ENCODE assay signal across 8 mouse cellular contexts in the genomic region with DNA sequence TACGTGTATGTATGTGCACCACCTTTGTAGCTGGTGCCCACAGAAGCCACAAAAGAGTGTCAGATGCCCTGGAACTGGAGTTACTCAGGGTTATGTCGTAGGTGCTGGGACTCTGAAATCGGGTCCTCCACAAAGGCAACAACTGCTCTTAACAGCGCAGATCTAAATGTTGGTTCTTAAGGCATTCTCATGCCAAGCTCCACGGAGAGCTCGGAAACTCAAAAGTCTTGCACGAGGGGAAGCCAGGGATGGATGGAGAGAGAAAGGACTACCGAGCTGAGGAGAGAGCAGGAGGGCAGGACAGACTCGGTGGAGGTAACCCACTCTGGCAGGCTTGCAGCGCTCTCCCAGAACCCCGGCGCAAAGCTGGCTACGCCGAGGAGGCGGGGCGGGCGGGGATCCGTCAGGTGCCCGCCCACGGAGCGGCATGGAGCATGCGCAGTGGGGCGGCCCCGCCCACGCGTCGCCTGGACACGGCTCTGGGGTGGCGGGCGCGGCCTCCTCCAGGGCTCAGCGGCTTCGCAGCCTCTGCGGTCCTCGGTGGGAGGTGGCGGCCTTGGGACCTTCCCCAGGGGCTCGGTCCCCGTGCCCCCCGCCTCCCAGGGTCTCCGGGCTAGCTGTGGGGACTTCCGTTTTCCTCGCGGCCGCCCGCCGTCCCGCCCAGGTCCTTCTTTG. TPM values are rescaled to one million over a fixed set of nuclear protein-coding genes. Genes with fewer than 3 reads are reported as not detected.
DNase-seq lines count a peak whose midpoint lies in the region; ATAC-seq and TF ChIP-seq lines count a peak whose summit lies in the region.

A gene (plus strand): TSS at position 516 of the 675 bp plus-strand sequence.

- no peaks in the 10 kb centered on the region for H3K27me3 ChIP-seq in ES-Bruce4 (ENCODE audit: control insufficient read depth, insufficient read depth, low read length, poor library complexity, severe bottlenecking)
- H3K27me3 ChIP-seq in forebrain, embryonic 14.5 days (replicated peaks; ENCODE audit: control insufficient read depth, insufficient read depth, low read length), result no peaks in the 10 kb centered on the region

- peak; percentile 97 for DNase-seq in forebrain, embryonic 14.5 days (ENCODE audit: low spot score)
- peak; percentile 79 for DNase-seq in heart, postnatal 25 days (ENCODE audit: low spot score)
- peak; percentile 87 to 95 for DNase-seq in layer of hippocampus, adult 18-20 months (ENCODE audit: low spot score in 2 of 2)
- DNase-seq in lung, adult 2 months, result peak; percentile 93
- DNase-seq in thymus, adult 18-20 months, result peak; percentile 83 to 87

- no peaks in the 10 kb centered on the region for H3K9me3 ChIP-seq in ES-Bruce4 (replicated peaks; ENCODE audit: control insufficient read depth, insufficient read depth, low read length, poor library complexity, severe bottlenecking)
- H3K9me3 ChIP-seq in forebrain, embryonic 14.5 days (replicated peaks; ENCODE audit: control insufficient read depth, low read length), result no peaks in the 10 kb centered on the region

- peak within 1 kb of the TSS; percentile 52 for H3K4me2 ChIP-seq in forebrain, embryonic 14.5 days (ENCODE audit: low read length)

- intact Hi-C loops in heart, postnatal 25 days (cut with DNase I), result no loop called here

- no peak within 1 kb of the TSS; the same call in 1 of the 2 replicates for H3K27ac ChIP-seq in ES-Bruce4 (ENCODE audit: insufficient read depth, low read length)
- H3K27ac ChIP-seq in forebrain, embryonic 14.5 days (ENCODE audit: low read depth, low read length), result peak within 1 kb of the TSS; percentile 76

- TF ChIP-seq EP300 in ES-Bruce4 (IDR thresholded peaks at IDR 0.05; ENCODE audit: insufficient read depth, low read depth, low read length), result no peak

- under 1% methylated on average over 46 of the region's 47 CpGs for WGBS in forebrain, embryonic 14.5 days
- under 1% methylated on average over 47 of the region's 47 CpGs for WGBS in lung, adult 2 months

- peak within 1 kb of the TSS; percentile 83 for H3K9ac ChIP-seq in ES-Bruce4 (ENCODE audit: low read depth, poor library complexity, severe bottlenecking)
- peak within 1 kb of the TSS; percentile 98 for H3K9ac ChIP-seq in forebrain, embryonic 14.5 days (ENCODE audit: low read length)

- peak; percentile 96 for TF ChIP-seq POLR2A in ES-Bruce4 (IDR thresholded peaks at IDR 0.05; ENCODE audit: insufficient read depth, low read length)
- TF ChIP-seq POLR2A in lung, adult 2 months (IDR thresholded peaks at IDR 0.05; ENCODE audit: borderline replicate concordance, extremely low read depth, low read depth, low read length), result peak; percentile 66; the same call in 1 of the 2 replicates

- no peaks in the 10 kb centered on the region for H3K36me3 ChIP-seq in ES-Bruce4 (ENCODE audit: control insufficient read depth, insufficient read depth, low read length, poor library complexity, severe bottlenecking)
- H3K36me3 ChIP-seq in forebrain, embryonic 14.5 days (ENCODE audit: control insufficient read depth, insufficient read depth, low read length), result peaks cover 17% of the 10 kb centered on the region

- TF ChIP-seq CTCF in ES-Bruce4 (IDR thresholded peaks at IDR 0.05; ENCODE audit: low read depth, low read length), result no peak
- TF ChIP-seq CTCF in lung, adult 2 months (IDR thresholded peaks at IDR 0.05; ENCODE audit: insufficient read depth, low read length), result no peak

- no peaks in the 10 kb centered on the region for H3K4me1 ChIP-seq in ES-Bruce4 (ENCODE audit: control insufficient read depth, insufficient read depth, low read length)
- peaks cover 5% of the 10 kb centered on the region; the same call in 1 of the 2 replicates for H3K4me1 ChIP-seq in forebrain, embryonic 14.5 days (ENCODE audit: control insufficient read depth, insufficient read depth, low read length)
- 0 out of 2 replicates have a peak, but pooled peaks cover 2% of the 10 kb centered on the region for H3K4me1 ChIP-seq in lung, adult 2 months (ENCODE audit: control insufficient read depth, insufficient read depth, low read length)

- H3K4me3 ChIP-seq in ES-Bruce4 (ENCODE audit: low read depth, low read length), result peak within 1 kb of the TSS; percentile 93
- peak within 1 kb of the TSS; percentile 88 for H3K4me3 ChIP-seq in forebrain, embryonic 14.5 days (ENCODE audit: low read depth, low read length)
- peak within 1 kb of the TSS; percentile 86 for H3K4me3 ChIP-seq in lung, adult 2 months (replicated peaks; ENCODE audit: extremely low read depth, low read depth, low read length)

- ATAC-seq in cerebellum, adult (ENCODE audit: insufficient number of reproducible peaks, low FRiP score, low TSS enrichment), result peak; percentile 97
- peak; percentile 99 for ATAC-seq in forebrain, embryonic 14.5 days
- ATAC-seq in neutrophil, adult 5-6 weeks (ENCODE audit: extremely low read depth, insufficient number of reproducible peaks, low FRiP score, poor library complexity, severe bottlenecking), result peak; percentile 86

RNA-seq across cellular contexts. Expression of the gene that starts here (rescaled TPM):
- 25.9 and 30.7 TPM in 2 replicates for polyA plus RNA-seq in ES-Bruce4 (2011; ENCODE audit: insufficient read depth, insufficient read length, low read depth, missing spikeins)
- 13.4 and 20.6 TPM in 2 replicates for polyA plus RNA-seq in forebrain, embryonic 14.5 days (2014; fragmentation: Nextera tagmentation; extraction: Ambion mirVana)
- total RNA-seq in heart, postnatal 25 days (2021), result 1 to 10 TPM; 4.7 to 4.9 TPM
- total RNA-seq in layer of hippocampus, adult 18-20 months (2021), result 10 to 100 TPM; 27.8 to 29.0 TPM
- polyA plus RNA-seq in lung, adult 2 months (2012; rRNA removed), result 3.7 and 4.4 TPM in 2 replicates
- 12.0 and 13.5 TPM in 2 replicates for total RNA-seq in neutrophil, adult 5-6 weeks (2017)
